Mouse (Mus musculus) intestine, embryonic 15.5 days (tissue): ENCODE measurements around the gene C130032M10Rik. TPM values are rescaled to one million over a fixed set of nuclear protein-coding genes. Genes with fewer than 3 reads are reported as not detected.
A peak's percentile ranks its signal among the peaks of the same experiment; 100 is the strongest.

ENCODE experiments used
- ATAC-seq: fragments of 200-750 bp; cut with Nextera tagmentation; 2 replicates; pipeline ENCODE4 v1.8.0; 2017; ENCODE audit warnings: moderate TSS enrichment, moderate library complexity
- H3K27ac ChIP-seq: fragments of 300-500 bp; sonication (generic); 2 replicates; pipeline ENCODE4 v1.5.1; 2015; ENCODE audit warnings: mild to moderate bottlenecking, inconsistent platforms
- H3K27me3 ChIP-seq: fragments of 300-500 bp; sonication (generic); replicated peaks from 2 replicates; pipeline ENCODE4 v1.6.1; 2015; ENCODE audit warnings: inconsistent platforms
- H3K36me3 ChIP-seq: fragments of 300-500 bp; sonication (generic); 2 replicates; pipeline ENCODE4 v1.6.1; 2015; ENCODE audit warnings: inconsistent platforms
- H3K4me1 ChIP-seq: fragments of 300-500 bp; sonication (generic); replicated peaks from 2 replicates; pipeline ENCODE4 v1.6.1; 2015; ENCODE audit warnings: inconsistent platforms
- H3K4me2 ChIP-seq: fragments of 300-500 bp; sonication (generic); replicated peaks from 2 replicates; pipeline ENCODE4 v1.6.1; 2015; ENCODE audit warnings: mild to moderate bottlenecking, inconsistent platforms
- H3K4me3 ChIP-seq: fragments of 300-500 bp; sonication (generic); replicated peaks from 2 replicates; pipeline ENCODE4 v1.5.1; 2015; ENCODE audit warnings: inconsistent platforms
- H3K9ac ChIP-seq: fragments of 300-500 bp; sonication (generic); 2 replicates; pipeline ENCODE4 v1.6.1; 2015; ENCODE audit warnings: inconsistent platforms
- H3K9me3 ChIP-seq: fragments of 300-500 bp; sonication (generic); 2 replicates; pipeline ENCODE4 v1.6.1; 2016; ENCODE audit warnings: inconsistent platforms
- WGBS: fragments of 180-500 bp; shearing (Covaris S2); methylation state at CpG from one replicate; pipeline ENCODE4 v1.1.7; 2015; 5-methylcytosine and 5-hydroxymethylcytosine counted together
- polyA plus RNA-seq: library from polyadenylated mRNA; unstranded; fragments of >200 nt; fragmentation: Nextera tagmentation; extraction: Ambion mirVana; gene quantifications from 2 replicates; pipeline ENCODE4 v1.2.1, GENCODE M21; 2015

C130032M10Rik gene
- polyA plus RNA-seq, 1 experiment from 2014 or later, result 0.48 TPM

DNA sequence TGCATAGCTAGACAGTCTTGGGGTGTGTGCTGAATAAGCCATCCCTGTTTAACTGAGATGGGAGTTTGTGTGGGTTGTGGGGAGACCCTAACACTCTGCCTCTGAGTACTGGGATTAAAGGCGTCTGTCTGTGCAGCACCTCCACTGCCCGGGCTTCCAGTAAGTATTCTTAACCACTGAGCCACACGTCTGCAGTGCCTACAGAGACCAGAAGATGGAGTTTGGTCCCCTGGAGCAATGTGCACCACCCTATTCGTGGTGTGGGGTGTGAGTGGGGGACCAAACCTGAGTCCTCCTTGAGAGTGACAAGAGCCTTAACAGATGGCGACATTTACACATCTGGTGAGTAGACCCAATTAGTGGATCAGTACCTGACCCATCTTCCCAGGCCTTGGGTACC is 6.5 kb downstream of the C130032M10Rik start:
- H3K4me1 ChIP-seq, result peaks cover 30% of the 10 kb centered on the region
- ATAC-seq, result no peak
- H3K27me3 ChIP-seq, result no peaks in the 10 kb centered on the region
- no peak overlapping the region for H3K9ac ChIP-seq
- no peaks in the 10 kb centered on the region for H3K36me3 ChIP-seq
- H3K4me2 ChIP-seq, result no peak overlapping the region
- no peak overlapping the region for H3K27ac ChIP-seq
- 54% methylated on average over 5 of the region's 5 CpGs for WGBS
- no peak overlapping the region for H3K4me3 ChIP-seq
- H3K9me3 ChIP-seq, result no peaks in the 10 kb centered on the region

DNA sequence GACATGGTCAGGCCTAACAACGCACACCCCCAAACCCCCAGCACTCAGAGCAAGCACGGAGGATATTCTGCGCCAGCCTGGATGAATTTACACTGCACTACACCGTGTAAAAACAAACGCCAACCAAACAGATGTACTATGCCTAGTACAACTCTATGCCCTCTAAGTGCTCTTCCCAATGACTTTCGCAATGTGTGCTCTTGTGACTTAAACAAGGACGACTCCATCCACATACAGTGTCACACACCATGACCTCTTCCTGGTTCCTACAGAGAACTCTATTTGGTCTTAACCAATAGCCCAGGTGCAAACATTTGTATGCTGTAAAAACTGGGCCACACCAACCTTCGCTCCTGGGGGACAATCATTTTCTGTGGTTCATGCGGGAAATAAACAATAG is 7.0 kb downstream of the C130032M10Rik start:
- no peaks in the 10 kb centered on the region for H3K27me3 ChIP-seq
- H3K4me2 ChIP-seq, result no peak overlapping the region
- H3K27ac ChIP-seq, result no peak overlapping the region
- no peak overlapping the region for H3K4me3 ChIP-seq
- H3K9ac ChIP-seq, result no peak overlapping the region
- peaks cover 28% of the 10 kb centered on the region for H3K4me1 ChIP-seq
- no peak for ATAC-seq
- no peaks in the 10 kb centered on the region for H3K9me3 ChIP-seq
- H3K36me3 ChIP-seq, result no peaks in the 10 kb centered on the region
- 80% methylated on average over 9 of the region's 9 CpGs for WGBS

DNA sequence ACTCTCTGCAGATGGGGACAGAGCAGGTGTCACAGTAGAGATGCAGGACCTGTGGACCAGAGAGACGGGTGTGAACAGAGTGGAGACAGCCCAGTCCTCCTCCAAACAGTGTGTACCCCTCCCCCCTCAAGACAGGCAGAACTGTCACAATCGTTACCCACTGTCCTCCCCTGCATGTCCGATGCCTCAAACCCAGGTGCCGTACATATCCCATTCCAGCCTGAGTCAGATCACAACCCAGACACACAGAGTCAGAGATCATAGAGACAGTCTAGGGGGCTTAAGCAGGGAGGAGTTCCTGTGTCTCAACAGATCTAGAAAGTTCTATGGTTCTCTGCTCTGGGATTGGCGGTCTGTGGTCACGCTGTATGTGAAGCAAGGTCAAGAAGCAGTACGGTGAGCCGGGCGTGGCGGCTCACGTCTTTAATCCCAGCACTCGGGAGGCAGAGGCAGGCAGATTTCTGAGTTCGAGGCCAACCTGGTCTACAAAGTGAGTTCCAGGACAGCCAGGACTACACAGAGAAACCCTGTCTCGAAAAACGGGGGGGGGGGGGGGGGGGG is 9.7 kb downstream of the C130032M10Rik start:
- H3K9ac ChIP-seq, result no peak overlapping the region
- ATAC-seq, result no peak
- no peaks in the 10 kb centered on the region for H3K36me3 ChIP-seq
- no peaks in the 10 kb centered on the region for H3K27me3 ChIP-seq
- H3K4me3 ChIP-seq, result no peak overlapping the region
- H3K4me2 ChIP-seq, result no peak overlapping the region
- WGBS, result 91% methylated on average over 13 of the region's 15 CpGs
- no peaks in the 10 kb centered on the region for H3K9me3 ChIP-seq
- peaks cover 24% of the 10 kb centered on the region for H3K4me1 ChIP-seq
- H3K27ac ChIP-seq, result no peak overlapping the region

DNA sequence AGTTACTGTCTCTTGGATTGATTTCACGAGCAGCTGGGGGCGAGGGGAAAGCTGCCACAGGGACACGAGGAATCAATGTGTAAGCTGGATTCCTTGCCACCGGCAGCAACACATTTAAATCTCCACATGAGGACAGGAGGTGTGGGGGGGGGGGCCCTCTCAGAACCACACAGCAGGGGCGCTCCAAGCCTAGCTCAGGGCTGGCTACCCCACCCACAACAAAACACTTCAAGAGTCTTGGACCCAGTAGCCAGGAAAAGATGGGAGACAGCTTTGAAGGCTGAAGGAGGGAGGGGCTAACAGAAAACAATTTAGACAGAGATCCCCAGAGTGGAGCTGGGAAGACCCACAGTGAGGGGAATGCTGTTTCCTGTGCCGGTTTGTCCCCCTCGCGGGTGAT is 10.4 kb downstream of the C130032M10Rik start:
- H3K4me3 ChIP-seq, result no peak overlapping the region
- no peaks in the 10 kb centered on the region for H3K36me3 ChIP-seq
- WGBS, result 32% methylated on average over 8 of the region's 8 CpGs
- H3K27me3 ChIP-seq, result no peaks in the 10 kb centered on the region
- peak overlapping the region; percentile 14; the same call in 1 of the 2 replicates for H3K4me2 ChIP-seq
- no peak overlapping the region for H3K9ac ChIP-seq
- no peaks in the 10 kb centered on the region for H3K9me3 ChIP-seq
- peaks cover 24% of the 10 kb centered on the region for H3K4me1 ChIP-seq
- H3K27ac ChIP-seq, result peak overlapping the region; percentile 23; the same call in 1 of the 2 replicates
- ATAC-seq, result no peak

DNA sequence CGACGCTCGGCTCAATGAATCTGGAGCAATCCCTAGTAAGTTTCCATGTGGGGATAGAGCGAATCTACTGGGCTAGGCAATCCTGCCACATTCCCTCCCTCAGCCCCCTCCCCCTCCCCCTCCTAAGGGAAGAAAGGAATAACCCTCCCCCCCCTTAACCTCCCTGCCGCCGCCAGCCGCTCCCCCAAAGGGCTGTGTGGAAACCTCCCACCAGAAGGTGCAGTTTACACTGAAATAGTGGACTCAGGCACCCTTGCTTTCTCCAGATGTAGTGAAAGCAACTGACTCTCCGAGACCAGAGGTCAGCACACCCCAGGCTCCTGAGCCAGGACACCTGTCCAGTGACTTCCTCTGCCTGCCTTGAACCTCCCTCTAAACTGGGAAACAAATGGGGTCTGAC is 11.1 kb downstream of the C130032M10Rik start:
- 16% methylated on average over 8 of the region's 8 CpGs for WGBS
- Histone ChIP-seq H3K4me2 (peak overlapping the region; percentile 56), H3K4me1 (peaks cover 24% of the 10 kb centered on the region), H3K27me3 (no peaks in the 10 kb centered on the region), H3K9me3 (no peaks in the 10 kb centered on the region), H3K9ac (no peak overlapping the region), H3K27ac (peak overlapping the region; percentile 62), H3K4me3 (peak overlapping the region; percentile 20; the same call in 1 of the 2 replicates), H3K36me3 (no peaks in the 10 kb centered on the region)
- peak; percentile 33 for ATAC-seq

DNA sequence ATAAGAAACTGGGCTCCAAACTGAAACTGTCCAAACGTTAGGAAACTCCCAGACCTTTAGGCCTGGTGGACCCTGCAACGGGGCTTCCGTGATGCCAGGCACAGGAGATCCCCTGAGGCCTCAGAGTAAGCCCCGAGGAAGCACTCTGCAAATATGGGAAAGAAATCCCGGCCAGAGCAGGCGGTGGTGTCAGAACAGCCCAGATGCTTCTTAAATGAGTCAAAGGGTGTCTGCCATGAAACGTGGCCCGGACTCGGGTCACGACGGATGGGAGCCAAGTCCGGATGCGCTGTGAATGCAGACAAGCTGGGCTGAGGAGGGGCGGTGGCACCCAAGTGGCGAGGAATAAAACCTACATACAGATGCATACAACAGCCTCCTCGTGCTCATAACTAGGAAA is 11.6 kb downstream of the C130032M10Rik start:
- Histone ChIP-seq H3K4me3 (peak overlapping the region; percentile 20), H3K9ac (no peak overlapping the region), H3K36me3 (no peaks in the 10 kb centered on the region), H3K9me3 (no peaks in the 10 kb centered on the region), H3K27me3 (no peaks in the 10 kb centered on the region), H3K27ac (peak overlapping the region; percentile 62), H3K4me2 (peak overlapping the region; percentile 56), H3K4me1 (peaks cover 24% of the 10 kb centered on the region)
- ATAC-seq, result peak; percentile 50
- WGBS, result 7% methylated on average over 16 of the region's 16 CpGs

DNA sequence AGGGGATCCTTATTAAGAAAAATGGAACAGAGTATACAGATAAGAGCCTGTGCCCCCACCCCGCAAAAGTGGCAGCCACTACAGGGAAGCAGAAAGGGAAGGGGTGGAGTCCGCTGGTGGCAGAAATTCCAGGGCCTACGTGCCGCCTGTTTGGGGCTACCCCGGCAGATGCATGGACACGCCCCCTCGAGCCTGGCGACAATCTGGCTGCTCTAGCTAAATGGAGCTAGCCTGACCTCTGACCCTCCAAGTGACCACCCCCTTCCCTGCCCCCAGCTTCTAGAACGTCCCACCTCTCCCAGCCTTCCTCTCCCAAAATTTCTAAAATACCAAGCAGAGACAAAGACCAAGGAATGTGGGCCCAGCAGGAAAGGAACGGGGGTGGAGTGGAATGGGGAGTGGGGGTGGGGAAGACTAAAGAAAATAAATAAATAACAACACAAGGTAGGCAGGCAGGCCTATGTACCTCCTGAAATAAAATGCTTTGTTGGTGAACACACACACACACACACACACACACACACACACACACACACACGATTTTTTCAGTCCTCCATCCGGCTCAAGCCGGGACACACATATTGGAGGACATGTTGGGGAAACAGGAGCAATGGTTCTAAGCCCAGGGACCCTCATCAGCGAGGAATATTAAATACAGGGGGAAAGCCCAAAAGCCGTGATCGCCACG is 12.6 kb downstream of the C130032M10Rik start:
- peak; percentile 34 for ATAC-seq
- H3K27me3 ChIP-seq, result no peaks in the 10 kb centered on the region
- H3K27ac ChIP-seq, result 0 out of 2 replicates have a peak overlapping the region, but pooled peaks have one; percentile 3
- peak overlapping the region; percentile 40 for H3K4me2 ChIP-seq
- H3K36me3 ChIP-seq, result no peaks in the 10 kb centered on the region
- no peak overlapping the region for H3K4me3 ChIP-seq
- WGBS, result 27% methylated on average over 17 of the region's 17 CpGs
- no peak overlapping the region for H3K9ac ChIP-seq
- H3K4me1 ChIP-seq, result peaks cover 24% of the 10 kb centered on the region
- H3K9me3 ChIP-seq, result no peaks in the 10 kb centered on the region

DNA sequence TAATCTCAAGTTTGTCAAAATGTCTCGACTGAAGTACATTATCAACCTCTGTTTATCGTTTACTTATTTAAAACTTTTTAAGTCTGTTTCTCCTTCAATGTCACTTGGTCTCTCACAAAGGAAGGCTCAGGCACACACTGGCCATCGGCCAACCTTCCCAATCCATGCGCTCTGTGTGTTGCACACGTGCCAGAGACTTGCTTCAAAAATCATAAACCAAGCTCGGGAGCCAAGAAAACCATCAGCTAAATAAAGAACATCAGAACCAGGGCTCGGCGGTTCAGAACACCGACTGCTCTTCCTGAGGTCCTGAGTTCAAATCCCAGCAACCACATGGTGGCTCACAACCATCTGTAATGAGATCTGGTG is 13.2 kb downstream of the C130032M10Rik start:
- Histone ChIP-seq H3K9me3 (no peaks in the 10 kb centered on the region), H3K27me3 (no peaks in the 10 kb centered on the region), H3K9ac (no peak overlapping the region), H3K4me1 (peaks cover 24% of the 10 kb centered on the region), H3K4me2 (no peak overlapping the region), H3K27ac (0 out of 2 replicates have a peak overlapping the region, but pooled peaks have one; percentile 3), H3K36me3 (no peaks in the 10 kb centered on the region), H3K4me3 (no peak overlapping the region)
- no peak for ATAC-seq
- WGBS, result 46% methylated on average over 9 of the region's 9 CpGs

DNA sequence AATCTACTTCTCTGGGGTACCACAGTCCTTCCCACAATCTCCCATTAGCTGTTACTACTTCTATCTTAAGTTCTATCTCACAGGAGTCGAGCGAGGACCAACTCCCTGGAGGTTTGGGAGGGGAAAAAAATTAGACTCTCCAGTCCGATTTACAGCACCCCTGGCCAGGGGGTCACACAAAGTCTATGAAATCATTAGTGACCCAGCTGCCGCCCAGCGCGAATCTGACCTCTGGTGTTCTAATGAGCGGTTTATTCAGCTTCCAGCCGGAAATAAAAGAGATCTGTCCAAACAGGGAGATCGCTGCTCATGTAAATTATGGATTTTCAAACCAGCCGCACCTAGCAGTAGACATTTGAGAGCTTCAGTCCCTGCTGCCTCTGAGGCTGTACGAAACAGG is 15.8 kb downstream of the C130032M10Rik start:
- no peak overlapping the region for H3K27ac ChIP-seq

DNA sequence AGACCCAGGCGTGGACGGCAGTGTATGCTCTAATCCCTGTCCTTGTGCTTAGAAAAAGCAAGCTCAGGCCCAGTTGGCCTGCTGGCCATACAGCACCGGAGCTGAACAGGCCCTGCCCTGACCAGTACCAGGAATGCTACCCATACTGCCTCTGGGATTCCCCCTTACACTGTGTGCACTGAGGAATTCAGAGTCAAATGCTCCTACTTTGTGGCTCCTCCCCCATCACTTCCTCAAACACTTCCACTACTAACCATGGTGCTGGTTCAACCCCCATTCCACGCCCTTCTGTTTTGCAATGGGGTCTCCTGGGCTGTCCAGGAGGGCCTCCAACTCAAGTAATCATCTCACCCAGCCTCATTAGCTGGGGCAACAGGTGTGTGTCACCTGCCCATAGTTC is 18.4 kb downstream of the C130032M10Rik start:
- H3K9me3 ChIP-seq, result no peaks in the 10 kb centered on the region
- no peak overlapping the region for H3K9ac ChIP-seq
- no peaks in the 10 kb centered on the region for H3K36me3 ChIP-seq
- H3K27me3 ChIP-seq, result no peaks in the 10 kb centered on the region
- no peak overlapping the region for H3K4me2 ChIP-seq
- H3K4me1 ChIP-seq, result peaks cover 11% of the 10 kb centered on the region
- H3K27ac ChIP-seq, result no peak overlapping the region
- no peak overlapping the region for H3K4me3 ChIP-seq
- 0 out of 2 replicates have a peak, but pooled peaks have one; percentile 24 for ATAC-seq
- WGBS, result 78% methylated on average over 4 of the region's 4 CpGs

More for the DNA sequence above, 15.8 kb downstream of the C130032M10Rik start:
- WGBS, result 23% methylated on average over 11 of the region's 11 CpGs
- no peak overlapping the region for H3K4me3 ChIP-seq
- H3K9me3 ChIP-seq, result no peaks in the 10 kb centered on the region
- H3K4me1 ChIP-seq, result peaks cover 17% of the 10 kb centered on the region
- no peak overlapping the region for H3K9ac ChIP-seq
- no peak overlapping the region for H3K4me2 ChIP-seq
- H3K36me3 ChIP-seq, result no peaks in the 10 kb centered on the region
- no peak for ATAC-seq
- no peaks in the 10 kb centered on the region for H3K27me3 ChIP-seq

DNA sequence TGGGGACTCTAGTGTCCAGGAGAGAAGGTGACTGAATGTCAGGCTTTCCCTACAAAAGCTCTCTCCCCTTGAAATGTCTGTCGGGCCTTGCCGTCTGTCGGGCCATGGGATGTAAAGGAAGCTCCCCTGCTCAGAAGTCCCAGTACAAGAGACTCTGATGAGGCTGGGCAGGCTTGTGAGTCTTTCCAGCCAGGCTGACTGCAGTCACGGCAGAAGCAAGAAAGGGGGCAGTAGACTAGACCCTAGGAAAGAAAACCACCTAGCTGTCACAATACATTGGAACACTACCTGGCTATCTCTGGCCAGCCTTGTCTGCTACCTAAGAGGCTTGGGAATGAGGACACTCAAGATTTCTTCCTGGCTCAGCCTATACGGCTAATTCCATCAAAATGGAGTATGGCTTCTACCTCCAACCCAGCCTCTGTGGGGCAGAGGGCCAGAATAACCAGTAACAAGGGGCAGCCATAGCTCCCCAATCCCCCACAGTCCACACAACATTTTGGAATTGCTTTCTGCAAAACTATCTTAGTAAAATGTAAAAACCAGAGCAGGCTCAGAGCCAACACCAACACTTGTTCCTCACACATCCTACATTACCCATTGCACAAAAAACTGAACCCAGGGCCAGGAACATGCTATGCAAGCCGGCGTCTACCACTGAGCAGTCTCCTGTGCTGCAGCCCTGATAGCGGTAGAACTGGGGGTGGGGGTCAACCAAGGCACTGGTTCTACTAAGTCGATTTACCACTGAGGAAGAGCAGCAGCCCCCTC is 19.4 kb downstream of the C130032M10Rik start:
- Histone ChIP-seq H3K9ac (no peak overlapping the region), H3K4me1 (peaks cover 11% of the 10 kb centered on the region), H3K4me3 (no peak overlapping the region), H3K36me3 (no peaks in the 10 kb centered on the region), H3K9me3 (no peaks in the 10 kb centered on the region), H3K27me3 (no peaks in the 10 kb centered on the region), H3K27ac (no peak overlapping the region), H3K4me2 (no peak overlapping the region)
- no peak for ATAC-seq
- WGBS, result 82% methylated on average over 9 of the region's 9 CpGs

DNA sequence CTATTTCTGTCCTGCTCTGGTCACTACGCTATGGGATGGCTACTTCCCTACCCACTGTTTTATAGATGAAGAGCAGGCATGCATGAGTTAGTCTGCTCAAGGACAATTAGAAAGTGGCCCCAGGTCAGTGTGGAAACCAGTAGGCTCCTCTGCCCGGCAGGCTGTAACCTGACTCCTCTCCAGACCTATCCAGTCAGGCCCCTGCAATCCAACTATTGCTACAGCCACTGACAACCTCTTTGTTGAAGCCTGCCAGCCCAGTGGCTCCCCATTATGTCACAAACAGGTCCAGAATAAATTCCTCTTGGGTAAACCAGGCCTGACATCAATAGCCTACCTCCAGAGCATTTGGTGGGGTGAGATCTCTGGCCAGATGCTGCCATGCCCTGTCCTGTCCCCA is 21.1 kb downstream of the C130032M10Rik start:
- Histone ChIP-seq H3K9me3 (no peaks in the 10 kb centered on the region), H3K4me2 (no peak overlapping the region), H3K4me1 (peaks cover 18% of the 10 kb centered on the region), H3K9ac (0 out of 2 replicates have a peak overlapping the region, but pooled peaks have one; percentile 3), H3K27me3 (no peaks in the 10 kb centered on the region), H3K27ac (no peak overlapping the region), H3K36me3 (no peaks in the 10 kb centered on the region), H3K4me3 (no peak overlapping the region)
- WGBS, result 32% methylated on average over 2 of the region's 2 CpGs
- peak; percentile 45 for ATAC-seq
